Mouse (Mus musculus): ENCODE data around the gene Cntnap1. TPM values are rescaled to one million over a fixed set of nuclear protein-coding genes. Genes with fewer than 3 reads are reported as not detected.
A peak's percentile ranks its signal among the peaks of the same experiment; 100 is the strongest.

Gene Cntnap1
- polyA plus RNA-seq, 1 experiment from 2014 or later = 0.70 TPM

DNA sequence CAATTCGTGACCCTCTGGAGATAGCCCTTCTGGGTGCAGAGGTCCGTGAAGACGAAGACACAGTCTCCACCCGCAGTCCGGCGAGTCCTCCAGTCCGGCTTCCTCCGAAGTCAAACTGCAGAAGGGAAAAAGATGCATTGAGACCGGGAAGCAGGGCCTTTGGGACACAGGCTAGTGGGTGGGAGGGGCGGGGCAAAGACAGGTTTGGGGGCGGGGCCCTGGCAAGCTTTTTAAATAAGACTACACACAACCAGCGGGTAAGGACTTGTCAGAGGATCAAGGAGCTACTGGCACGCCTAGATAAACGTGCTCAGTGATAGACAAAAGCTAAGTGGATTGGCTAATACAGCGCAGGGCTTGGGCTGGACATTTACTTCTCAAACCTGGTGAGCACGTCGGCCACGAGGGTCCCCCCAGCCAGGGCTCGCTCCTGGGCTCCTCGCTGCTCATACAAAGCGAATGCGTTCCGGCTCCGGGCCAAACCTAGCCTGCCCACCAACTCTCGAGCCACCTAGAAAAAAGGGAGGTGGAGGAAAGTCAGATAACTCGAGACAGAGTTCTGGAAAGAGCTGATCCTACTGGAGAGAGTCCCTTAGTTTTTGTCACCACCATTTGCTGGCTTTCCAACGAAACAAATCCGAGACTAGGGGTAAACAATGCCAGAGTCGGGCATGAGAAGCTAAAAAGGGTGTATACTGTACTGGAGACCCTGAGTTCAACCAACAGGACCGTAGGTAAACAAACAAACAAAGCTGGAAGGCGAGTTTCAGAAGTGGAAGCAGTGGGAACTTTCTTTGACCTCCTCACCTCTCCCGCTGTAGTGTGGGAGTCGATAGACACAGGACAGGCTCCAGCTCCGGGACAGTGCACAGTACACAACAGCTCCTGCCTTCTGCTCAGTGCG lies 5.4 kb upstream of the Cntnap1 start:
- H3K9ac ChIP-seq (ENCODE audit: low read depth, low read length) = no peak overlapping the region
- peaks cover 3% of the 10 kb centered on the region; the same call in 1 of the 2 replicates for H3K36me3 ChIP-seq (ENCODE audit: control insufficient read depth, insufficient read depth, low read length)
- peak overlapping the region; percentile 39 for H3K4me3 ChIP-seq (ENCODE audit: low read depth, low read length)
- 18% methylated on average over 35 of the region's 35 CpGs for WGBS (ENCODE audit: insufficient replicate concordance)
- H3K4me1 ChIP-seq (ENCODE audit: control insufficient read depth, insufficient read depth, low read length) = peaks cover 31% of the 10 kb centered on the region
- H3K4me2 ChIP-seq = peak overlapping the region; percentile 75
- H3K27me3 ChIP-seq (ENCODE audit: control insufficient read depth, insufficient read depth, low read length) = peaks cover 68% of the 10 kb centered on the region
- no peak for ATAC-seq (replicated peaks; ENCODE audit: insufficient number of reproducible peaks, low FRiP score, low TSS enrichment)
- H3K9me3 ChIP-seq (replicated peaks; ENCODE audit: control insufficient read depth, low read length) = no peaks in the 10 kb centered on the region
- no peak overlapping the region for H3K27ac ChIP-seq (ENCODE audit: low read depth, low read length)

DNA sequence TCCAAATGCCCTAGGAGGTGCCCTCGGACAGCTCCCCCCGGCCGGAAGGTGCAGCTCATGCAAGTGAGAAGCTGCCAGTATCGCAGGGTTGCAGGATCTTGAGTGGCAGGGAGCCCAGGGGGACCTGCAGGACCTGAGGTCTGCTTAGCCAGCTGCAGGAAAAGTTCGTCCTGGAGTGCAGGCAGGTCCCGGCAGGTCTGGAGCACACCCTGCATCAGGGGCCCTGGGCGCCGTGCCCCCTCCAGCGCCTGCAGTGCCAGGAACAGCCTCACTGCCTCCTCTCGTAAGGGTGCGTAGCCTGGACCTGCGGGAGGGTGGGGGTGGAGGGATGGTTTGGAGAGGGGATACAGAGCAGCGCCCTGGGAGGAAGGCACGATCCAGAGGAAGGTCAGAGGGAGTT lies 4.0 kb upstream of the Cntnap1 start:
- WGBS (ENCODE audit: insufficient replicate concordance) = 62% methylated on average over 14 of the region's 14 CpGs
- Histone ChIP-seq H3K4me2 (no peak overlapping the region), H3K27me3 (ENCODE audit: control insufficient read depth, insufficient read depth, low read length) (peaks cover 71% of the 10 kb centered on the region), H3K36me3 (ENCODE audit: control insufficient read depth, insufficient read depth, low read length) (peaks cover 3% of the 10 kb centered on the region; the same call in 1 of the 2 replicates), H3K9me3 (replicated peaks; ENCODE audit: control insufficient read depth, low read length) (no peaks in the 10 kb centered on the region), H3K4me3 (ENCODE audit: low read depth, low read length) (no peak overlapping the region), H3K27ac (ENCODE audit: low read depth, low read length) (no peak overlapping the region), H3K4me1 (ENCODE audit: control insufficient read depth, insufficient read depth, low read length) (peaks cover 37% of the 10 kb centered on the region), H3K9ac (ENCODE audit: low read depth, low read length) (no peak overlapping the region)
- ATAC-seq (replicated peaks; ENCODE audit: insufficient number of reproducible peaks, low FRiP score, low TSS enrichment) = no peak

DNA sequence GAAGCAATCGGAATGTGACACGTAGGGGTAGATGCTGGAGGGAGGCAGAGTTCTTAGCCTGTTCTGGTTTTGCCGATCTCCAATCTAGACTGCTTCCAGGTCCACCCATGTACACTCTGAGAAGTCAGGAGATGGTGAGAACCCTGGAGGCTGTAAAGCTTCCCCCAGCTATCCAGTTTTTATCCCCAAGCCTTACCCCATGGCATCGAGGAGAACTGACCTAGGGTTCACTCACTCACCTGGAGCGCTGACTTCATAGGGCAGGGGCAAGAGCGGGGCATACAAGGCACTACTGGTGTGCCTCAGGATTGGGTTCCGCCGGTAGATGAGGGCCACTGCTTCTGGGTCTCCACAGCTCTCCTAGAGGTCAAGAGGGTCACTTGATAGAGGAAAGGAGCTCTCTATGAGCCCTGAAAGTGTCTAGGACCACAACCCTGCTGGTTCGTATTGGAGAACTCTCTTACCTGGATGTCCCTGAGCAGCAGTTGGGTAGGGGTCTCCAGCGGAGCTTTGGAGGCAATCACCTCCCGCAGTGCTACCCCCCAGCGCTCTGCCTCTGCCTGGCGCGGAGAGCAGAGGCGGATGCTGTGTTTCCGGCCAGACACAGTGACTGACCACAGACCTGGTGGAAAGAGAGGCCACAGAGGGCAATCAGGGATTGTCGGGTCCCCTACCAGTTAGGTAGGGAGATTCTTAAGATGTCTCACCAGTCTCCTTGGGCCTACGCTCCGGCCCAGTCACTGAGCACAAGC lies 2.9 kb upstream of the Cntnap1 start:
- no peak for ATAC-seq (replicated peaks; ENCODE audit: insufficient number of reproducible peaks, low FRiP score, low TSS enrichment)
- peaks cover 43% of the 10 kb centered on the region for H3K4me1 ChIP-seq (ENCODE audit: control insufficient read depth, insufficient read depth, low read length)

GRCm38 (mm10) chr11:101167963-101168300 lies 2.4 kb upstream of the Cntnap1 start:
- H3K4me3 ChIP-seq (ENCODE audit: low read depth, low read length) = no peak overlapping the region
- H3K9me3 ChIP-seq (replicated peaks; ENCODE audit: control insufficient read depth, low read length) = no peaks in the 10 kb centered on the region
- H3K4me1 ChIP-seq (ENCODE audit: control insufficient read depth, insufficient read depth, low read length) = peaks cover 45% of the 10 kb centered on the region
- no peak for ATAC-seq (replicated peaks; ENCODE audit: insufficient number of reproducible peaks, low FRiP score, low TSS enrichment)
- 51% methylated on average over 8 of the region's 8 CpGs for WGBS (ENCODE audit: insufficient replicate concordance)
- no peak overlapping the region for H3K9ac ChIP-seq (ENCODE audit: low read depth, low read length)
- no peak overlapping the region for H3K4me2 ChIP-seq
- peaks cover 68% of the 10 kb centered on the region for H3K27me3 ChIP-seq (ENCODE audit: control insufficient read depth, insufficient read depth, low read length)
- peaks cover 3% of the 10 kb centered on the region; the same call in 1 of the 2 replicates for H3K36me3 ChIP-seq (ENCODE audit: control insufficient read depth, insufficient read depth, low read length)
- no peak overlapping the region for H3K27ac ChIP-seq (ENCODE audit: low read depth, low read length)

More for the DNA sequence above, 2.9 kb upstream of the Cntnap1 start:
- WGBS (ENCODE audit: insufficient replicate concordance) = 51% methylated on average over 19 of the region's 19 CpGs
- H3K4me3 ChIP-seq (ENCODE audit: low read depth, low read length) = no peak overlapping the region
- no peaks in the 10 kb centered on the region for H3K9me3 ChIP-seq (replicated peaks; ENCODE audit: control insufficient read depth, low read length)
- H3K27me3 ChIP-seq (ENCODE audit: control insufficient read depth, insufficient read depth, low read length) = peaks cover 71% of the 10 kb centered on the region
- peaks cover 3% of the 10 kb centered on the region; the same call in 1 of the 2 replicates for H3K36me3 ChIP-seq (ENCODE audit: control insufficient read depth, insufficient read depth, low read length)
- H3K27ac ChIP-seq (ENCODE audit: low read depth, low read length) = no peak overlapping the region
- H3K9ac ChIP-seq (ENCODE audit: low read depth, low read length) = no peak overlapping the region
- 0 out of 2 replicates have a peak overlapping the region, but pooled peaks have one; percentile 14 for H3K4me2 ChIP-seq

GRCm38 (mm10) chr11:101168301-101168980 lies 1.9 kb upstream of the Cntnap1 start:
- H3K9ac ChIP-seq (ENCODE audit: low read depth, low read length) = no peak overlapping the region
- ATAC-seq (replicated peaks; ENCODE audit: insufficient number of reproducible peaks, low FRiP score, low TSS enrichment) = no peak
- H3K27ac ChIP-seq (ENCODE audit: low read depth, low read length) = no peak overlapping the region
- H3K4me2 ChIP-seq = peak overlapping the region; percentile 1; the same call in 1 of the 2 replicates
- peaks cover 3% of the 10 kb centered on the region; the same call in 1 of the 2 replicates for H3K36me3 ChIP-seq (ENCODE audit: control insufficient read depth, insufficient read depth, low read length)
- 69% methylated on average over 18 of the region's 18 CpGs for WGBS (ENCODE audit: insufficient replicate concordance)
- peaks cover 62% of the 10 kb centered on the region for H3K27me3 ChIP-seq (ENCODE audit: control insufficient read depth, insufficient read depth, low read length)
- no peak overlapping the region for H3K4me3 ChIP-seq (ENCODE audit: low read depth, low read length)
- no peaks in the 10 kb centered on the region for H3K9me3 ChIP-seq (replicated peaks; ENCODE audit: control insufficient read depth, low read length)
- H3K4me1 ChIP-seq (ENCODE audit: control insufficient read depth, insufficient read depth, low read length) = peaks cover 49% of the 10 kb centered on the region

- peaks cover 54% of the 10 kb centered on the region for H3K4me1 ChIP-seq (ENCODE audit: control insufficient read depth, insufficient read depth, low read length)
- peak overlapping the region; percentile 73 for H3K9ac ChIP-seq (ENCODE audit: low read depth, low read length)
- 12% methylated on average over 17 of the region's 17 CpGs for WGBS (ENCODE audit: insufficient replicate concordance)
- H3K27ac ChIP-seq (ENCODE audit: low read depth, low read length) = no peak overlapping the region
- H3K4me2 ChIP-seq = peak overlapping the region; percentile 97
- H3K9me3 ChIP-seq (replicated peaks; ENCODE audit: control insufficient read depth, low read length) = no peaks in the 10 kb centered on the region
- peak overlapping the region; percentile 71 for H3K4me3 ChIP-seq (ENCODE audit: low read depth, low read length)
- no peak for ATAC-seq (replicated peaks; ENCODE audit: insufficient number of reproducible peaks, low FRiP score, low TSS enrichment)
- peaks cover 56% of the 10 kb centered on the region for H3K27me3 ChIP-seq (ENCODE audit: control insufficient read depth, insufficient read depth, low read length)
- H3K36me3 ChIP-seq (ENCODE audit: control insufficient read depth, insufficient read depth, low read length) = peaks cover 3% of the 10 kb centered on the region; the same call in 1 of the 2 replicates
These were observed 819 bp upstream of the Cntnap1 start for GRCm38 (mm10) chr11:101169301-101170107.

- Histone ChIP-seq H3K27ac (ENCODE audit: low read depth, low read length) (peak within 1 kb of the TSS; percentile 82), H3K36me3 (ENCODE audit: control insufficient read depth, insufficient read depth, low read length) (peaks cover 3% of the 10 kb centered on the region; the same call in 1 of the 2 replicates), H3K9me3 (replicated peaks; ENCODE audit: control insufficient read depth, low read length) (no peaks in the 10 kb centered on the region), H3K9ac (ENCODE audit: low read depth, low read length) (peak within 1 kb of the TSS; percentile 73), H3K4me2 (peak within 1 kb of the TSS; percentile 97), H3K27me3 (ENCODE audit: control insufficient read depth, insufficient read depth, low read length) (peaks cover 51% of the 10 kb centered on the region), H3K4me1 (ENCODE audit: control insufficient read depth, insufficient read depth, low read length) (peaks cover 50% of the 10 kb centered on the region), H3K4me3 (ENCODE audit: low read depth, low read length) (peak within 1 kb of the TSS; percentile 71)
- WGBS (ENCODE audit: insufficient replicate concordance) = under 1% methylated on average over 39 of the region's 50 CpGs
- peak; percentile 88 for ATAC-seq (replicated peaks; ENCODE audit: insufficient number of reproducible peaks, low FRiP score, low TSS enrichment)
These were observed 688 bp downstream of the Cntnap1 start, which contains the start of gene Plekhh3 for GRCm38 (mm10) chr11:101170811-101171610. Plekhh3 (minus strand) TSS chr11:101171351.
